Mouse (Mus musculus) intestine, postnatal 0 days (tissue): Measurements from ENCODE around the gene Zcrb1. TPM values are rescaled to one million over a fixed set of nuclear protein-coding genes. Genes with fewer than 3 reads are reported as not detected.

Source experiments
- ATAC-seq: fragments of 200-750 bp; cut with Nextera tagmentation; 2 replicates; pipeline ENCODE4 v1.8.0; 2017; ENCODE audit warnings: mild to moderate bottlenecking, moderate TSS enrichment, moderate library complexity
- H3K27ac ChIP-seq: fragments of 300-500 bp; sonication (generic); 2 replicates; pipeline ENCODE4 v1.5.1; 2014; ENCODE audit warnings: mild to moderate bottlenecking, low read depth, low read length, moderate library complexity
- H3K27me3 ChIP-seq: fragments of 300-500 bp; sonication (generic); replicated peaks from 2 replicates; pipeline ENCODE4 v1.6.1; 2014; ENCODE audit warnings: low read length, mixed read lengths; ENCODE audit not compliant: control insufficient read depth, insufficient read depth
- H3K36me3 ChIP-seq: fragments of 300-500 bp; sonication (generic); 2 replicates; pipeline ENCODE4 v1.6.1; 2014; ENCODE audit warnings: mild to moderate bottlenecking, moderate library complexity; ENCODE audit not compliant: control insufficient read depth, insufficient read depth
- H3K4me1 ChIP-seq: fragments of 300-500 bp; sonication (generic); replicated peaks from 2 replicates; pipeline ENCODE4 v1.6.1; 2014; ENCODE audit warnings: antibody characterized with exemption, low read length, mixed read lengths; ENCODE audit not compliant: control insufficient read depth, insufficient read depth
- H3K4me2 ChIP-seq: fragments of 300-500 bp; sonication (generic); replicated peaks from 2 replicates; pipeline ENCODE4 v1.6.1; 2014; ENCODE audit warnings: low read depth, mild to moderate bottlenecking, moderate library complexity
- H3K4me3 ChIP-seq: fragments of 300-500 bp; sonication (generic); 2 replicates; pipeline ENCODE4 v1.5.1; 2014; ENCODE audit warnings: low read depth, low read length
- H3K9ac ChIP-seq: fragments of 300-500 bp; sonication (generic); 2 replicates; pipeline ENCODE4 v1.6.1; 2014; ENCODE audit warnings: mild to moderate bottlenecking, low read depth, low read length
- H3K9me3 ChIP-seq: fragments of 300-500 bp; sonication (generic); 2 replicates; pipeline ENCODE4 v1.6.1; 2016; ENCODE audit warnings: mixed run types; ENCODE audit not compliant: control insufficient read depth
- CTCF ChIP-seq: sonication (generic); IDR thresholded peaks from 2 replicates; pipeline ENCODE4 v1.5.1; 2016; ENCODE audit warnings: low read depth, mild to moderate bottlenecking, control low read depth, antibody characterized with exemption, moderate library complexity
- WGBS: fragments of 180-500 bp; shearing (Covaris S2); extraction: QIAGEN DNeasy Blood & Tissue Kit; methylation state at CpG from one replicate; pipeline ENCODE4 v1.1.7; 2014; 5-methylcytosine and 5-hydroxymethylcytosine counted together
- polyA plus RNA-seq: library from polyadenylated mRNA; unstranded; fragments of >200 nt; fragmentation: Nextera tagmentation; extraction: Ambion mirVana; gene quantifications from 2 replicates; pipeline ENCODE4 v1.2.1, GENCODE M21; 2015

The Zcrb1 gene
- 99.5 and 102 TPM in 2 replicates for polyA plus RNA-seq

GRCm38 (mm10) chr15:93397826-93398698 lies at the start of gene Zcrb1, which contains the start of gene Pphln1:
Zcrb1 (minus strand) TSS chr15:93398334.
Pphln1 (plus strand) TSS chr15:93398350.
- no peaks in the 10 kb centered on the region for H3K4me1 ChIP-seq
- peak; percentile 95 for ATAC-seq
- TF ChIP-seq CTCF, result peak; percentile 15; the same call in 1 of the 2 replicates
- no peaks in the 10 kb centered on the region for H3K27me3 ChIP-seq
- no peaks in the 10 kb centered on the region for H3K9me3 ChIP-seq
- under 1% methylated on average over 86 of the region's 100 CpGs for WGBS
- H3K36me3 ChIP-seq, result peaks cover 16% of the 10 kb centered on the region; the same call in 1 of the 2 replicates
- H3K27ac ChIP-seq, result peak within 1 kb of the TSS; percentile 84
- H3K4me2 ChIP-seq, result peak within 1 kb of the TSS; percentile 79
- H3K9ac ChIP-seq, result peak within 1 kb of the TSS; percentile 98
- H3K4me3 ChIP-seq, result peak within 1 kb of the TSS; percentile 98

GRCm38 (mm10) chr15:93443676-93444075 lies 45.5 kb upstream of the Zcrb1 start:
- no peak for TF ChIP-seq CTCF
- Histone ChIP-seq H3K9ac (no peak overlapping the region), H3K4me2 (no peak overlapping the region), H3K9me3 (no peaks in the 10 kb centered on the region), H3K4me1 (no peaks in the 10 kb centered on the region), H3K4me3 (no peak overlapping the region), H3K36me3 (peaks cover 21% of the 10 kb centered on the region), H3K27ac (no peak overlapping the region), H3K27me3 (no peaks in the 10 kb centered on the region)
- ATAC-seq, result no peak
- WGBS, result 57% methylated on average over 6 of the region's 6 CpGs

- H3K36me3 ChIP-seq, result peaks cover 21% of the 10 kb centered on the region
- no peak overlapping the region for H3K4me2 ChIP-seq
- no peaks in the 10 kb centered on the region for H3K27me3 ChIP-seq
- H3K9me3 ChIP-seq, result no peaks in the 10 kb centered on the region
- no peak for ATAC-seq
- peak; percentile 42; the same call in 1 of the 2 replicates for TF ChIP-seq CTCF
- no peak overlapping the region for H3K27ac ChIP-seq
- no peak overlapping the region for H3K4me3 ChIP-seq
- no peaks in the 10 kb centered on the region for H3K4me1 ChIP-seq
- H3K9ac ChIP-seq, result no peak overlapping the region
- 94% methylated on average over 4 of the region's 4 CpGs for WGBS
These were observed 44.1 kb upstream of the Zcrb1 start for GRCm38 (mm10) chr15:93442271-93442670.

GRCm38 (mm10) chr15:93438663-93439062 lies 40.5 kb upstream of the Zcrb1 start:
- 46% methylated on average over 5 of the region's 5 CpGs for WGBS
- no peaks in the 10 kb centered on the region for H3K4me1 ChIP-seq
- peak; percentile 96 for TF ChIP-seq CTCF
- no peak overlapping the region for H3K9ac ChIP-seq
- no peaks in the 10 kb centered on the region for H3K27me3 ChIP-seq
- no peak for ATAC-seq
- H3K36me3 ChIP-seq, result peaks cover 21% of the 10 kb centered on the region
- H3K4me3 ChIP-seq, result no peak overlapping the region
- no peak overlapping the region for H3K4me2 ChIP-seq
- H3K27ac ChIP-seq, result no peak overlapping the region
- H3K9me3 ChIP-seq, result no peaks in the 10 kb centered on the region

- H3K4me2 ChIP-seq, result no peak overlapping the region
- H3K27ac ChIP-seq, result no peak overlapping the region
- H3K27me3 ChIP-seq, result no peaks in the 10 kb centered on the region
- H3K9ac ChIP-seq, result no peak overlapping the region
- H3K4me3 ChIP-seq, result no peak overlapping the region
- TF ChIP-seq CTCF, result no peak
- WGBS, result 78% methylated on average over 12 of the region's 12 CpGs
- no peak for ATAC-seq
- H3K9me3 ChIP-seq, result no peaks in the 10 kb centered on the region
- no peaks in the 10 kb centered on the region for H3K4me1 ChIP-seq
- peaks cover 7% of the 10 kb centered on the region for H3K36me3 ChIP-seq
These were observed 37.9 kb upstream of the Zcrb1 start for GRCm38 (mm10) chr15:93435998-93436397.

- no peaks in the 10 kb centered on the region for H3K4me1 ChIP-seq
- no peaks in the 10 kb centered on the region for H3K9me3 ChIP-seq
- 55% methylated on average over 11 of the region's 11 CpGs for WGBS
- H3K27ac ChIP-seq, result no peak overlapping the region
- no peak overlapping the region for H3K4me2 ChIP-seq
- no peak for ATAC-seq
- no peaks in the 10 kb centered on the region for H3K27me3 ChIP-seq
- no peak overlapping the region for H3K9ac ChIP-seq
- peaks cover 7% of the 10 kb centered on the region for H3K36me3 ChIP-seq
- H3K4me3 ChIP-seq, result no peak overlapping the region
- TF ChIP-seq CTCF, result no peak
These were observed 35.7 kb upstream of the Zcrb1 start for GRCm38 (mm10) chr15:93433811-93434210.
